Mouse (Mus musculus) layer of hippocampus, adult 2 months (tissue): Measurements from ENCODE around the gene Mag. TPM values are rescaled to one million over a fixed set of nuclear protein-coding genes. Genes with fewer than 3 reads are reported as not detected.
"Not testable (repeated sequence)": the region's sequence is repeated elsewhere in the genome, so short reads cannot be mapped to it uniquely, and the experiment has no call there.

Source experiments
- DNase-seq, 2 experiments: peaks; one replicate each; pipeline ENCODE4 v3.0.0; 2022; ENCODE audit warnings: low spot score in 2 of 2
- H3K27ac ChIP-seq: fragments of 200-600 bp; 2 replicates; pipeline ENCODE4 v1.8.1; 2022
- H3K4me3 ChIP-seq: fragments of 200-600 bp; 2 replicates; pipeline ENCODE4 v1.8.1; 2022; ENCODE audit warnings: mild to moderate bottlenecking
- CTCF ChIP-seq: fragments of 200-600 bp; conservative IDR thresholded peaks from 2 replicates; pipeline ENCODE4 v1.8.1; 2022; ENCODE audit warnings: antibody characterized with exemption, mild to moderate bottlenecking, moderate library complexity
- total RNA-seq, 2 experiments: library from RNA; stranded (reverse); gene quantifications; 2 replicates each; pipeline ENCODE4 v1.2.3; 2021

Mag gene
- total RNA-seq, 2 experiments from 2014 or later: 135 to 145 TPM

DNA sequence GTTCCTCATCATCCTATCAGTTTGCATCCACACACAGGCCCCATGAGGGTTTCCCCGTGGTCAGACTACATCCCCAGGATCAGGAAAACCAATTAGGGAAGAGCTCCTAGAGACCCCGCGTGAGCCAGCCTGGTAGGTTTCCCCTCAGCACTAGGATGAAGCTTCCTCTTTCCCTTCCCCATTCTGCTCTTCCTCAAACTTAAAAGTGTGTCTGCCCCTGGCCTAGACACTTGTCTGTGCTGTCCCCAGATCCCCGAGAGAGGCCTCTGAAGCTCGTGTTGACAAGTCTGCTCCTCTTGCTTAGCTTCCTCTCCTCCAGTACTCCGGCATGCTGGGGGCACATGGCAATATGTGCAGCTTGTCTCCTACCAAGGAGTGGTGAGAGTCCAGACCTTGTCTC, 38.8 kb upstream of the Mag start:
- Histone ChIP-seq H3K4me3 (no peak overlapping the region), H3K27ac (0 out of 2 replicates have a peak overlapping the region, but pooled peaks have one; percentile 98)
- TF ChIP-seq CTCF: no peak
- no peak for DNase-seq

GRCm38 (mm10) chr7:30952441-30953265, 38.0 kb upstream of the Mag start:
- H3K27ac ChIP-seq: no peak overlapping the region
- peak in 1 of 2 experiments; percentile 4 for DNase-seq
- TF ChIP-seq CTCF: no peak
- no peak overlapping the region for H3K4me3 ChIP-seq

DNA sequence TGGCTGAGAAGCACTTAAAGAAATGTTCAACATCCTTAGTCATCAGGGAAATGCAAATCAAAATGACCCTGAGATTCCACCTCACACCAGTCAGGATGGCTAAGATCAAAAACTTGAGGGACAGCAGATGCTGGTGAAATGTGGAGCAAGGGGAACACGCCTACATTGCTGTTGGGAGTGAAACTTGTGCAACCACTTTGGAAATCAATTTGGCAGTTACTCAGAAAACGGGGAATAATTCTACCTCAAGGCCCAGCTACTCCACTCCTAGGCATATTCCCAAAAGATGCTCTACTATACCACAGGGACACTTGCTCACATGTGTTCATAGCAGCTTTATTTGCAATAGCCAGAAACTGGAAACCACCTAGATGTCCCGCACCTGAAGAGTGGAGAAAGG, 35.2 kb upstream of the Mag start:
- not testable (repeated sequence) for DNase-seq, H3K27ac ChIP-seq, H3K4me3 ChIP-seq

DNA sequence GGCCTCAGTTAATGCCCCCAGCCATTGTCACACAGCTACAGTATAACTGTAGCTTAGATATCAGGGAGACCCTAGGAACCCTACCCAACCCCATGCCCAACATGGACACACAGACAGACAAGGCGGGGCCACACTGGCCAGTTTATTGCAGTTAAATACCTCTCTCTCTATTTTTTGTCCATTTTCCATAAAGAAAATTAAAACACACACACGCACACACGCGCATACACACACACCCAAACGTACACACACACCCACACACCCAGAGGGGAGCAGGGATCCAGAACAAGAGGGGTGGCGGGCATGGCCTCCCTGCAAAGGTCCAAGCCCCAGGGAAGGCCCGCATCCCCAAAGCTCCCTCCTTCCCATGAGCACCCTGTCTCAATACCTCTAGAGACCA, 31.2 kb upstream of the Mag start:
- no peak for TF ChIP-seq CTCF

GRCm38 (mm10) chr7:30945466-30945865, 30.8 kb upstream of the Mag start:
- not testable (repeated sequence) for DNase-seq, H3K4me3 ChIP-seq, H3K27ac ChIP-seq

More for the DNA sequence above, 31.2 kb upstream of the Mag start:
- Histone ChIP-seq H3K4me3 (no peak overlapping the region), H3K27ac (no peak overlapping the region)
- DNase-seq: no peak

DNA sequence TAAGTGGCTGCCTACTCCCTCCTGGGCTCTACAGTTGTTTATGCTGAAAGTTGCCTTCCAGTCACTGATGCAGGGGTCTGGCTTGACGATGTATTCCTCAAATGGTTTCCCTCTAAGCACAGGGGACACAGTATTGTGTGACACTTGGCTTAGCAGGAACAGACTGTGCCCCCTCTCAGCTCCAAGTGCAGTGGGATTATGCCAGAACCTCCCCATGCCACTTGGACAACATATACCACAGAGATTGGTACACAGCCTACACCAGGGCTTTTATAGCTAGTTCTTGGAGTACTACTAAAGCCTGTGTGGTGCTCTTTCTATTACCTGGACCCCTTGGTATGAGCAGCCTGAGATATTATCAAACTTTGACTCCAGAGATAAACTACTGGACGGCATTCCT, 30.0 kb upstream of the Mag start:
- H3K4me3 ChIP-seq, H3K27ac ChIP-seq, DNase-seq: not testable (repeated sequence)

DNA sequence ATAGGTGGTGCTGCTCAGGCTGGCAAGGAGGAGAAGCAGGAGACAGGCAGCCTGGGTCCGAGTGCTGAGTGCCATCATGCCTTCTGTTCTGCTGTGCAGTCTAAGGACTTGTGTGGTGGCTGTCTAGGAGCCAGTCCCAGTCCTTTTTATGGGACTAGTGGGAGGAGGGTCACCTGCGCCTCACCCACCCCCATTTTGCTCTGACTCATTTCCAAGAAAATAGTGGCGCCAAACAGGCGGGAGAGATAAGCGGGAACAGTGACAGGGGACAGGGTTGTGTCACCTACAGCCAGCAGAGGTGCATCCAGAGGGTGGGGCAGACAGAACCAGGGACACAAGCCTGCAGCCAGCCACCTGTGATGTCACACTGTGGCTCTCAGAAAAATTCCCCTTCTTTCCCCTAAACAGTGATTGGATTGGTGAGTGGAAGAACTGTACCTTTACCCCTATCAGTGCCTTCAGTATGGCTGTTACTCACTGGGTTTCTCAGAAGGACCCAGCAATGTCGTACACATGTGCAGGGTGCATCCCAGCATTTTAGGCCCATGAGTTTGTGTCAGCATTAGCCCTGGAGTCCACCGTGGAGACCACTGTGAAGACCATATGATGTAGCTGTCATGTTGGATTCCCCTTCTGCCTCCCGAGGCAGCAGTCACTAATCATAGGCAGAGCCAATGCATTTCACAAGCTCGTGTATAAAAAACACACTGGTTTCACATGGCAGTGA, 29.4 kb upstream of the Mag start, which contains the start of gene Hamp:
TSS of gene Hamp (minus strand) at position 124 of the 727 bp plus-strand sequence.
- no peak for TF ChIP-seq CTCF
- H3K27ac ChIP-seq: no peak within 1 kb of the TSS
- no peak for DNase-seq
- H3K4me3 ChIP-seq: no peak within 1 kb of the TSS

GRCm38 (mm10) chr7:30942365-30942764, 27.7 kb upstream of the Mag start:
- not testable (repeated sequence) for H3K27ac ChIP-seq, H3K4me3 ChIP-seq, DNase-seq

GRCm38 (mm10) chr7:30940070-30940469, 25.4 kb upstream of the Mag start:
- DNase-seq, H3K27ac ChIP-seq: not testable (repeated sequence)

DNA sequence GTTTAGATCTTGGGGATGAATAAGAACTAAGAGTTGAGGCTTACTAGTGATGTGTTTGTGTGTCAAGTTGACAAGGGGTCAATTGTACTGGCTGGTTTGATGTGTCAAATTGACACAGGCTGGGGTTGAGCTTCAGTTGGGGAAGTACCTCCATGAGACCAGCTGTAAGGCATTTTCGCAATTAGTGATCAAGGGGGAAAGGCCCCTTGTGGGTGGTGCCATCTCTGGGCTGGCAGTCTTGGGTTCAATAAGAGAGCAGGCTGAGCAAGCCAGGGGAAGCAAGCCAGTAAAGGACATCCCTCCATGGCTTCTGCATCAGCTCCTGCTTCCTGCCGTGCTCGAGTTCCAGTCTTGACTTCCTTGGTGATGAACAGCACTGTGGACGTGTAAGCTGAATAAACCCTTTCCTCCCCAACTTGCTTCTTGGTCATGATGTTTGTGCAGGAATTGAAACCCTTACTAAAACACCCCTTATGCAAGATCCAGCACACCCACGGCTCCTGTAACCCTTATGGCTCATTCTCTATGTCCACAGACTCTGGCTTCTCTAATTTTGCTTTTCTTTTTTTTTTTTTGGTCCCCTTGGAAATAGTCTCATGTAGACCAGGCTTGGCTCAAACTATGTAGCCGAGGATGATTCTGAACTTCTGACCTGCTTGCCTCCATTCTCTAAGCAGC, 20.9 kb upstream of the Mag start:
- not testable (repeated sequence) for DNase-seq, H3K4me3 ChIP-seq, H3K27ac ChIP-seq

More at GRCm38 (mm10) chr7:30940070-30940469, 25.4 kb upstream of the Mag start:
- H3K4me3 ChIP-seq: not testable (repeated sequence)

- not testable (repeated sequence) for H3K27ac ChIP-seq, H3K4me3 ChIP-seq, DNase-seq
Measured at GRCm38 (mm10) chr7:30924581-30924980, 9.9 kb upstream of the Mag start, which contains the start of gene Hamp2. Gene Hamp2 (minus strand): TSS chr7:30924681.

DNA sequence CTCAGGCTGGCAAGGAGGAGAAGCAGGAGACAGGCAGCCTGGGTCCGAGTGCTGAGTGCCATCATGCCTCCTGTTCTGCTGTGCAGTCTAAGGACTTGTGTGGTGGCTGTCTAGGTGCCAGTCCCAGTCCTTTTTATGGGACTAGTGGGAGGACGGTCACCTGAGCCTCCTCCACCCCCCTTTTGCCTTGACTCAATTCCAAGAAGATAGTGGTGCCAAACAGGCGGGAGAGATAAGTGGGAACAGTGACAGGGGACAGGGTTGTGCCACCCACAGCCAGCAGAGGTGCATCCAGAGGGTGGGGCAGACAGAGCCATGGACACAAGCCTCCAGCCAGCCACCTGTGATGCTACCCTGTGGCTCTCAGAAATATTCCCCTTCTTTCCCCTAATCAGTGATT, 9.4 kb upstream of the Mag start:
- no peak overlapping the region for H3K4me3 ChIP-seq
- no peak for TF ChIP-seq CTCF
- DNase-seq: no peak
- H3K27ac ChIP-seq: no peak overlapping the region

- not testable (repeated sequence) for H3K4me3 ChIP-seq, H3K27ac ChIP-seq, DNase-seq
Measured at GRCm38 (mm10) chr7:30922490-30922889, 7.8 kb upstream of the Mag start.
